Mouse (Mus musculus) retina, embryonic 14.5 days (tissue): ENCODE measurements around the gene Gm8926.
"Not testable (repeated sequence)": the region's sequence is repeated elsewhere in the genome, so short reads cannot be mapped to it uniquely, and the experiment has no call there.

Experiments used
- DNase-seq: peaks from one replicate; pipeline ENCODE4 v3.0.0-alpha.2; 2015; ENCODE audit warnings: low spot score

Gm8926 gene

DNA sequence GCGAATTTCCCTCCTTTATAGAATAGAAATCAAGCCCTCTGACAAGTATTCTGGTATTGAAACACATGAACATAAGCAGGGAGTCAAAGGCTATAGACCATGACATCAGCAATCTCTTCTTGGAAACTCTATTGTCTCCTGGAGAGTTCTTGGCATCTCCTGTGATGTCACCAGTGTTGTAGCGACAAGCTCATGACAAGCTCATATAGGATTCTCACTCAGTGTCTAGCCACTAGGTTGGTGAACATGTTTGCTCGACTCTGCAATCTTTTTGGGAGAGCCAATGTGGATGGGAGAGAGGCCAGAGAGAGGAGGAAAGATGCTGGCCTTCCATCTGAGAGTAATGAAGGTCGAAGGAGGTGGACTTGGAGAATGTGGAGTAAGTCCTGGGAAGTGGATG is at the start of gene Gm8926:
Gene Gm8926, plus strand, starts transcription at position 301 of the 400 bp plus-strand sequence.
- DNase-seq = not testable (repeated sequence)
